Mouse (Mus musculus): ENCODE results near the gene Spon1.

DNA sequence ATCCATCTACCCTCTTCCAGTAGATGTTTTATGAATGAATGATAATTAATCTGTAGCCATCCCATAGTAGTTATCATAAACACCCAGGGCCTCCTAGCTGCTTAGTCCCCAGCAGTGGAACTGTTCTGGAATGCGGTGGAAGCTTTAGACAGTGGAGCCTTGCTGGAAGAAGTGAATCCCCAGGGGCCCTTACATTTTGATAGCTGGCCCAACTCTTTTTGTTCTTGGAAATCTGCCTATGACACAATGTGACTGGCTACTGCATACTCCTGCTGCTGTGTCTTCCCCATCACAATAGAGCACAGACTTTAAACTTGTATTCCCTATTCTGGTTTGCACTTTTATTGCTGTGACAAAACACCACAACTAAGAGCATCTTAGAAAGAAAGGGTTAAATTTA, 107.0 kb downstream of the Spon1 start:
- no peak for TF ChIP-seq CTCF (IDR thresholded peaks at IDR 0.05; ENCODE audit: extremely low read depth, insufficient read depth, insufficient read length, insufficient replicate concordance)
- TF ChIP-seq POLR2A (IDR thresholded peaks at IDR 0.05; ENCODE audit: low read depth, low read length) = no peak
